Mouse (Mus musculus): Measurements from ENCODE around the gene Capn7.
A peak's percentile ranks its signal among the peaks of the same experiment; 100 is the strongest.

Gene Capn7

GRCm38 (mm10) chr14:31412651-31413056 lies 76.2 kb downstream of the Capn7 start:
- TF ChIP-seq GATA4 (IDR thresholded peaks at IDR 0.05; ENCODE audit: insufficient replicate concordance, low read length) = no peak

GRCm38 (mm10) chr14:31413475-31414086 lies 77.1 kb downstream of the Capn7 start:
- no peak for TF ChIP-seq GATA4 (IDR thresholded peaks at IDR 0.05; ENCODE audit: insufficient replicate concordance, low read length)

GRCm38 (mm10) chr14:31414235-31414966 lies 78.0 kb downstream of the Capn7 start:
- no peak for TF ChIP-seq GATA4 (IDR thresholded peaks at IDR 0.05; ENCODE audit: insufficient replicate concordance, low read length)

- TF ChIP-seq GATA4 (IDR thresholded peaks at IDR 0.05; ENCODE audit: insufficient replicate concordance, low read length) = peak; percentile 58; the same call in 1 of the 2 replicates
These were observed 78.5 kb downstream of the Capn7 start for GRCm38 (mm10) chr14:31414967-31415376.

- TF ChIP-seq GATA4 (IDR thresholded peaks at IDR 0.05; ENCODE audit: insufficient replicate concordance, low read length) = no peak
These were observed 80.0 kb downstream of the Capn7 start for GRCm38 (mm10) chr14:31416411-31416810.

- TF ChIP-seq GATA4 (IDR thresholded peaks at IDR 0.05; ENCODE audit: insufficient replicate concordance, low read length) = no peak
These were observed 80.6 kb downstream of the Capn7 start for GRCm38 (mm10) chr14:31416835-31417549.

- TF ChIP-seq GATA4 (IDR thresholded peaks at IDR 0.05; ENCODE audit: insufficient replicate concordance, low read length) = no peak
These were observed 82.8 kb downstream of the Capn7 start for GRCm38 (mm10) chr14:31419279-31419678.

- TF ChIP-seq GATA4 (IDR thresholded peaks at IDR 0.05; ENCODE audit: insufficient replicate concordance, low read length) = no peak
These were observed 83.7 kb downstream of the Capn7 start for GRCm38 (mm10) chr14:31420135-31420534.

GRCm38 (mm10) chr14:31420562-31420961 lies 84.1 kb downstream of the Capn7 start:
- no peak; the same call in 1 of the 2 replicates for TF ChIP-seq GATA4 (IDR thresholded peaks at IDR 0.05; ENCODE audit: insufficient replicate concordance, low read length)

GRCm38 (mm10) chr14:31420985-31421384 lies 84.5 kb downstream of the Capn7 start:
- no peak for TF ChIP-seq GATA4 (IDR thresholded peaks at IDR 0.05; ENCODE audit: insufficient replicate concordance, low read length)
